Mouse (Mus musculus) 3T3-L1 (cell line): ENCODE data around the gene Tmed11.
A peak's percentile ranks its signal among the peaks of the same experiment; 100 is the strongest.
"Not testable (repeated sequence)": the region's sequence is repeated elsewhere in the genome, so short reads cannot be mapped to it uniquely, and the experiment has no call there.

ENCODE experiments used
- DNase-seq: peaks from one replicate; pipeline ENCODE4 v3.0.0-alpha.2; 2015; ENCODE audit warnings: low read depth, low spot score

Gene Tmed11

GRCm38 (mm10) chr5:108795263-108795662, at the start of gene Tmed11:
Gene Tmed11, minus strand, starts transcription at chr5:108795363.
- DNase-seq: not testable (repeated sequence)

DNA sequence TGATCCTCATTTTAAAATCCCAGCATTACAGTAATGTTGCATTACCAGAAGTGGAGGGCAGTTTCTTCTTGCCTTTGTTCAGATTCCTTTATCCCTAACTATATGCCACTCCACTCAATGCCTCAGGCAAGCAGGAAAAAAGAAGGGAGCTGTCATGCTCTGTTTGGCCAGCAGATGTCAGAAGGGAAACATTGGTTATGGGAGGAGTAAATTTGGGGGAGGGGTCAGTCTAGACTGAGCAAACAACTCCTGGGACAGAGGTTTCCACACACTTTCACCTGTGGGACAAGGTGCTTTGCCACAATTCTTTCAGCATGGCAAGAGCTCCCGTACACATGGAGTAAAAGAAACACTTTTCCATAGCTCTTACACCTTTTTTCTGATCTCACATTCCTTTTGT, 41.0 kb upstream of the Tmed11 start:
- DNase-seq: peak; percentile 74

GRCm38 (mm10) chr5:108823276-108823675, 28.1 kb upstream of the Tmed11 start:
- peak; percentile 20 for DNase-seq

DNA sequence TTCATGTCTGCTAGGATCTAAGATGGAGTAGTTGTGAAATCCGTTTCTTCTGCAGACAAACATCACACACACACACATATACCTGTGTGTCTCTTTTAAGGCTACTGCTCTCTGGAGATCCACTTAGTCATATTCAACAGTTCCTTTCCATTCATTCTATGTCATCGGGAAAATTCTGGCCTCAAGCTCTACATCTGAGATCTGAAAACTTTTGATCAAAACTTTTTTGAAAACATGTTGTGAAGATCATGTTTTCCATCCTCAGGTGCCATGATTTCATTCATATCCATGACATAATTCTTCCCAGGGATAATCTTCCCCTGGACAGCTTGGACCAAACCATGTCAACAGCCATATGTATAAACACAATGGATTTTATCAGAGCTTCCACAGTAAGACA, 13.6 kb upstream of the Tmed11 start, which contains the start of gene Vmn2r8:
TSS of gene Vmn2r8 (minus strand) at position 101 of the 400 bp plus-strand sequence.
- DNase-seq: not testable (repeated sequence)

- DNase-seq: no peak
Observed at GRCm38 (mm10) chr5:108803646-108804045, 8.5 kb upstream of the Tmed11 start.

- DNase-seq: peak; percentile 61
Observed at GRCm38 (mm10) chr5:108790385-108790784, 4.8 kb downstream of the Tmed11 start.

GRCm38 (mm10) chr5:108774630-108775306, 20.4 kb downstream of the Tmed11 start, which contains the start of gene Rnf212:
Gene Rnf212, minus strand, starts transcription at chr5:108774982.
- DNase-seq: no peak

DNA sequence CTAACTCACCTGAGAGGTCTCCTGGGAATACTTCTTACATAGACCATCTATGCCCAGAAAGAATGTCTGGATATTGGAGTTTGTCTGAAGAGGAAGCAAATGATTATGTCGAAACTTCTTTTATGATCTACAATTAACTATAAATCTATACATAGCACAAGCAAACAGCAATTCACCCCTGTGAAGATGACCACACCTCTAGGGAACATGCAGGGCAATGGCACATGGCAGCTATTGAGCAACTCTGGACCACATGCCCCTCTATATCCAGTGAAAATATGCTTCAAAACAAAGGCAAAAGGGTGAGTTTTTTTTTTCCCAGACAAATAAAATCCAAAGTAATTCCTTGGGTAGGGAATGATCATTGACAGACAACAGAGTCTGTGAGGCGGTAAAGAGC, 35.2 kb downstream of the Tmed11 start:
- DNase-seq: no peak

- DNase-seq: peak; percentile 83
Observed at GRCm38 (mm10) chr5:108758396-108758795, 36.8 kb downstream of the Tmed11 start.

DNA sequence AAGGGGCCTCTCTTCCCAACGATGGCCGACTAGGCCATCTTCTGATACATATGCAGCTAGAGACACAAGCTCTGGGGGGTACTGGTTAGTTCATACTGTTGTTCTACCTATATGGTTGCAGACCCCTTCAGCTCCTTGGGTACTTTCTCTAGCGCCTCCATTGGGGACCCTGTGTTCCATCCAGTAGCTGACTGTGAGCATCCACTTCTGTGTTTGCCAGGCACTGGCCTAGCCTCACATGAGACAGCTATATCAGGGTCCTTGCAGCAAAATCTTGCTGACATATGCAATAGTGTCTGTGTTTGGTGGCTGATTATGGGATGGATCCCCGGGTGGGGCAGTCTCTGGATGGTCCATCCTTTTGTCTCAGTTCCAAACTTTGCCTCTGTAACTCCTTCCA, 43.9 kb downstream of the Tmed11 start:
- DNase-seq: not testable (repeated sequence)

- DNase-seq: no peak
Observed at GRCm38 (mm10) chr5:108750328-108751210, 44.6 kb downstream of the Tmed11 start.

- no peak for DNase-seq
Observed at GRCm38 (mm10) chr5:108744629-108745028, 50.5 kb downstream of the Tmed11 start.

- DNase-seq: peak; percentile 74
Observed at GRCm38 (mm10) chr5:108743856-108744255, 51.3 kb downstream of the Tmed11 start.

- DNase-seq: no peak
Observed at GRCm38 (mm10) chr5:108742596-108742995, 52.6 kb downstream of the Tmed11 start.

GRCm38 (mm10) chr5:108741844-108742243, 53.3 kb downstream of the Tmed11 start:
- DNase-seq: peak; percentile 89

DNA sequence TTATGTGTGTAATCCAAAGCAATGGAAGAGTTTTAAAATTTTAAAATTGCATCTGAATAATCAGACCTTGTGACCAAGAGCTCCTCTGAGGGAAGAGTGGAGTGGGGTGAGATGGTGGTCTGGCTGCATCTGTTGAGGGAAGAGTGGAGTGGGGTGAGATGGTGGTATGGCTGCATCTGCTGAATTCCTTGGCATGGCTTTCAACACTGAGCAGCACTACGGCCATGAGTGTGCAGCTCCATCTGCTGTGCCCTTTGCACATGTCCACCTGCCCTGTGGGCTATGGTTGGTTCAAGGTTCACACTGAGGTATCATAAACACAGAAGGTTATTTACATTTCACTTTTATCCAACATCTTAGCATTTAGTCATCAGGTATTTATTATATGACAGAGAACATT, 67.7 kb downstream of the Tmed11 start:
- DNase-seq: no peak
